Mouse (Mus musculus) adrenal gland, postnatal 10 days (tissue): Measurements from ENCODE around the gene Olfr668. TPM values are rescaled to one million over a fixed set of nuclear protein-coding genes. Genes with fewer than 3 reads are reported as not detected.
"Not testable (repeated sequence)": the region's sequence is repeated elsewhere in the genome, so short reads cannot be mapped to it uniquely, and the experiment has no call there.

Experiments
- DNase-seq: peaks from one replicate; pipeline ENCODE4 v3.0.0; 2021; ENCODE audit warnings: mixed read lengths
- long read RNA-seq, 2 experiments: library from polyadenylated mRNA; stranded (forward); transcript quantifications; one replicate each; pipeline ENCODE4 v2.0.0; 2021
- total RNA-seq, 2 experiments: library from RNA; stranded (reverse); gene quantifications; 2 replicates each; pipeline ENCODE4 v1.2.3; 2021

The Olfr668 gene
- total RNA-seq = not detected
- long read RNA-seq, experiment 1 = 0 reads
- long read RNA-seq, experiment 2 = 0 reads

- DNase-seq = no peak
These were observed at the start of gene Olfr668 for GRCm38 (mm10) chr7:104927957-104928356. Olfr668 (minus strand) TSS chr7:104928057.

- DNase-seq = not testable (repeated sequence)
These were observed 44.6 kb upstream of the Olfr668 start for GRCm38 (mm10) chr7:104972507-104972906.

GRCm38 (mm10) chr7:104962520-104962919 is 34.7 kb upstream of the Olfr668 start, which contains the start of gene Olfr670:
Olfr670 (minus strand) TSS chr7:104962620.
- DNase-seq = no peak

- not testable (repeated sequence) for DNase-seq
These were observed 22.4 kb upstream of the Olfr668 start for GRCm38 (mm10) chr7:104950234-104950633.

GRCm38 (mm10) chr7:104933940-104934339 is 6.1 kb upstream of the Olfr668 start, which contains the start of gene Olfr669:
Olfr669 (plus strand) TSS chr7:104934240.
- DNase-seq = no peak

- DNase-seq = no peak
These were observed 6.5 kb downstream of the Olfr668 start, which contains the start of gene Olfr667 for GRCm38 (mm10) chr7:104921382-104921781. Olfr667 (minus strand) TSS chr7:104921482.

GRCm38 (mm10) chr7:104895852-104896251 is 32.0 kb downstream of the Olfr668 start, which contains the start of gene Olfr666:
Olfr666 (minus strand) TSS chr7:104895952.
- DNase-seq = no peak

GRCm38 (mm10) chr7:104877731-104878130 is 50.1 kb downstream of the Olfr668 start, which contains the start of gene Olfr665:
Olfr665 (plus strand) TSS chr7:104878031.
- no peak for DNase-seq

Other genes with a start within 250 kb of the Olfr668 start
- not detected for gene Olfr661, start 241.6 kb downstream of the Olfr668 start, total RNA-seq
- not detected for gene Usp17le, start 150.6 kb downstream of the Olfr668 start, total RNA-seq
- gene Usp17lb, start 85.5 kb downstream of the Olfr668 start, total RNA-seq = not detected
- gene Usp17la, start 71.0 kb downstream of the Olfr668 start, total RNA-seq = not detected
- not detected for gene Olfr665, start 50.0 kb downstream of the Olfr668 start, total RNA-seq
- not detected for gene Olfr666, start 32.1 kb downstream of the Olfr668 start, total RNA-seq
- gene Olfr667, start 6.6 kb downstream of the Olfr668 start, total RNA-seq = not detected
- gene Olfr669, start 6.2 kb upstream of the Olfr668 start, total RNA-seq = not detected
- gene Olfr670, start 34.6 kb upstream of the Olfr668 start, total RNA-seq = not detected
- gene Olfr671, start 51.1 kb upstream of the Olfr668 start, total RNA-seq = not detected
- gene Olfr672, start 74.0 kb upstream of the Olfr668 start, total RNA-seq = not detected
- gene Olfr675, start 100.4 kb upstream of the Olfr668 start, total RNA-seq = not detected
- gene Olfr676, start 104.6 kb upstream of the Olfr668 start, total RNA-seq = not detected
- not detected for gene Olfr677, start 123.3 kb upstream of the Olfr668 start, total RNA-seq
- not detected for gene Olfr678, start 136.4 kb upstream of the Olfr668 start, total RNA-seq
- gene Olfr679, start 153.1 kb upstream of the Olfr668 start, total RNA-seq = not detected
- not detected for gene Olfr680-ps1, start 164.8 kb upstream of the Olfr668 start, total RNA-seq
- not detected for gene Olfr681, start 188.8 kb upstream of the Olfr668 start, total RNA-seq
- not detected for gene Olfr683, start 219.0 kb upstream of the Olfr668 start, total RNA-seq
- gene Olfr684, start 235.6 kb upstream of the Olfr668 start, total RNA-seq = not detected